Mouse (Mus musculus): ENCODE data around the gene Krt1. TPM values are rescaled to one million over a fixed set of nuclear protein-coding genes. Genes with fewer than 3 reads are reported as not detected.

Krt1 gene
- not detected for polyA plus RNA-seq (2017; shearing (Covaris generic))

GRCm38 (mm10) chr15:101850694-101851093 is at the start of gene Krt1:
TSS of gene Krt1 (minus strand) at chr15:101850794.

GRCm38 (mm10) chr15:101892820-101893219 is 42.2 kb upstream of the Krt1 start, which contains the start of gene Krt76:
TSS of gene Krt76 (minus strand) at chr15:101892920.

GRCm38 (mm10) chr15:101869431-101869830 is 18.8 kb upstream of the Krt1 start, which contains the start of gene Krt77:
TSS of gene Krt77 (minus strand) at chr15:101869705.

GRCm38 (mm10) chr15:101817875-101818274 is 32.7 kb downstream of the Krt1 start, which contains the start of gene Krt2:
TSS of gene Krt2 (minus strand) at chr15:101818169.

GRCm38 (mm10) chr15:101802296-101802835 is 48.2 kb downstream of the Krt1 start, which contains the start of gene Krt73:
TSS of gene Krt73 (minus strand) at chr15:101802346.

Other genes starting within 250 kb of the Krt1 start
- not detected for gene Gm5414, start 222.6 kb downstream of the Krt1 start, polyA plus RNA-seq (2017; shearing (Covaris generic))
- not detected for gene Gm5478, start 203.4 kb downstream of the Krt1 start, polyA plus RNA-seq (2017; shearing (Covaris generic))
- not detected for gene Krt6b, start 170.5 kb downstream of the Krt1 start, polyA plus RNA-seq (2017; shearing (Covaris generic))
- not detected for gene Krt6a, start 156.5 kb downstream of the Krt1 start, polyA plus RNA-seq (2017; shearing (Covaris generic))
- not detected for gene Krt5, start 137.9 kb downstream of the Krt1 start, polyA plus RNA-seq (2017; shearing (Covaris generic))
- not detected for gene Krt71, start 107.7 kb downstream of the Krt1 start, polyA plus RNA-seq (2017; shearing (Covaris generic))
- not detected for gene Krt72, start 64.3 kb downstream of the Krt1 start, polyA plus RNA-seq (2017; shearing (Covaris generic))
- not detected for gene Krt73, start 48.4 kb downstream of the Krt1 start, polyA plus RNA-seq (2017; shearing (Covaris generic))
- not detected for gene Krt2, start 32.6 kb downstream of the Krt1 start, polyA plus RNA-seq (2017; shearing (Covaris generic))
- gene Krt77, start 18.9 kb upstream of the Krt1 start, polyA plus RNA-seq (2017; shearing (Covaris generic)), result not detected
- not detected for gene Krt76, start 42.1 kb upstream of the Krt1 start, polyA plus RNA-seq (2017; shearing (Covaris generic))
- gene Krt4, start 73.9 kb upstream of the Krt1 start, polyA plus RNA-seq (2017; shearing (Covaris generic)), result not detected
- not detected for gene Krt79, start 89.5 kb upstream of the Krt1 start, polyA plus RNA-seq (2017; shearing (Covaris generic))
- not detected for gene Krt78, start 103.5 kb upstream of the Krt1 start, polyA plus RNA-seq (2017; shearing (Covaris generic))
- gene Krt8, start 153.7 kb upstream of the Krt1 start, polyA plus RNA-seq (2017; shearing (Covaris generic)), result not detected
- 0.76 TPM for gene Krt18, start 177.4 kb upstream of the Krt1 start, polyA plus RNA-seq (2017; shearing (Covaris generic))
- 154 TPM for gene Eif4b, start 223.0 kb upstream of the Krt1 start, polyA plus RNA-seq (2017; shearing (Covaris generic))
- gene Tns2, start 249.6 kb upstream of the Krt1 start, polyA plus RNA-seq (2017; shearing (Covaris generic)), result 1.7 TPM